Mouse (Mus musculus) stomach, embryonic 15.5 days (tissue): ENCODE data around the gene Map3k20. TPM values are rescaled to one million over a fixed set of nuclear protein-coding genes. Genes with fewer than 3 reads are reported as not detected.
A peak's percentile ranks its signal among the peaks of the same experiment; 100 is the strongest.

Experiments
- ATAC-seq: fragments of 200-750 bp; cut with Nextera tagmentation; 2 replicates; pipeline ENCODE4 v1.8.0; 2017; ENCODE audit warnings: low read depth, moderate number of reproducible peaks, moderate TSS enrichment; ENCODE audit not compliant: insufficient read depth, low FRiP score
- H3K27ac ChIP-seq: fragments of 300-500 bp; sonication (generic); 2 replicates; pipeline ENCODE4 v1.5.1; 2015; ENCODE audit warnings: mild to moderate bottlenecking, inconsistent platforms
- H3K27me3 ChIP-seq: fragments of 300-500 bp; sonication (generic); replicated peaks from 2 replicates; pipeline ENCODE4 v1.6.1; 2015; ENCODE audit warnings: inconsistent platforms
- H3K36me3 ChIP-seq: fragments of 300-500 bp; sonication (generic); 2 replicates; pipeline ENCODE4 v1.6.1; 2015; ENCODE audit warnings: inconsistent platforms
- H3K4me1 ChIP-seq: fragments of 300-500 bp; sonication (generic); 2 replicates; pipeline ENCODE4 v1.6.1; 2015; ENCODE audit warnings: inconsistent platforms
- H3K4me2 ChIP-seq: fragments of 300-500 bp; sonication (generic); 2 replicates; pipeline ENCODE4 v1.6.1; 2015; ENCODE audit warnings: mild to moderate bottlenecking, inconsistent platforms
- H3K4me3 ChIP-seq: fragments of 300-500 bp; sonication (generic); replicated peaks from 2 replicates; pipeline ENCODE4 v1.5.1; 2015; ENCODE audit warnings: inconsistent platforms
- H3K9ac ChIP-seq: fragments of 300-500 bp; sonication (generic); 2 replicates; pipeline ENCODE4 v1.6.1; 2015; ENCODE audit warnings: inconsistent platforms
- H3K9me3 ChIP-seq: fragments of 300-500 bp; sonication (generic); 2 replicates; pipeline ENCODE4 v1.6.1; 2016; ENCODE audit warnings: inconsistent platforms
- WGBS: fragments of 180-500 bp; shearing (Covaris S2); methylation state at CpG from one replicate; pipeline ENCODE4 v1.1.7; 2015; 5-methylcytosine and 5-hydroxymethylcytosine counted together
- polyA plus RNA-seq: library from polyadenylated mRNA; unstranded; fragments of >200 nt; fragmentation: Nextera tagmentation; extraction: Ambion mirVana; gene quantifications from 2 replicates; pipeline ENCODE4 v1.2.1, GENCODE M21; 2015

Map3k20 gene
- polyA plus RNA-seq, 1 experiment from 2014 or later: 20.0 TPM

DNA sequence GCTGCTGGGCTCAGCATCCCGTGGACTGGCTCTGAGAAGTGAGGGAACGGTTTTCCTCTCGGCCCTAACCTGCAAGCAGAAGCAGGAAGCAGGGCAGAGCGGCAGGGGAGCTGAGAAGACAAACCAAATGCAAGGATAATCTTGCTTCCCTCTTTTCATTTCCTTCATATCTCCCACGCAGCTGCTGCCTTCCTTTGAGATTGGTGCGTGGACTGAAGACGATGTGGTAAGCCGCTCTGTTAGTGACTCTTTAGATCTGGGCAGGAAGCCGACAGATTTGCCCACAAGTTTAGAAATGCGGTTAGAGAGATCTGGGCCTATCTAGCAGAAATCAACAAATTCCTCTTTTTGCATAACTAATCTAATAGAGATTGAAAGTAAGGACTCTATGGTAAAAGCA lies 124.5 kb downstream of the Map3k20 start:
- WGBS: 82% methylated on average over 10 of the region's 10 CpGs
- Histone ChIP-seq H3K4me1 (no peaks in the 10 kb centered on the region), H3K4me3 (no peak overlapping the region), H3K9ac (no peak overlapping the region), H3K27ac (no peak overlapping the region), H3K4me2 (no peak overlapping the region), H3K9me3 (no peaks in the 10 kb centered on the region), H3K36me3 (no peaks in the 10 kb centered on the region), H3K27me3 (no peaks in the 10 kb centered on the region)
- ATAC-seq: no peak

DNA sequence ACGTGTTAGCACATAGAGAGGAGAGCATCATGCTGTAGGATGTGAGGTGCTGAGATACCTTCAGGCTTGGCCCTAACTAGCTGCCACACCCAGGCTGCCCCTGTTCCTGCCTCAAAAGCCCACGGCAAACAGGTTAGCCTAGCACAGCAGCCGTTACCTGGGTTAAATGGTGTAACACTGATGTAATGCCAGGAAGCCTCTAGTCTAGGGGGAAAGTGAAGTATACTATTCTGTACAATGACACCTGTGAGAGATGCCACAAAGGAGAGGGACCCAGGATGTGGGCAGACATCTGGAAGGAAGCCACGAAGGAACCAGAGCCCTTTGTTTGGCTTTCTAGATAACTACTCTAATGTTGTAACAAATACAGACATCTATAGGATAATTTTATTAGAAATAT lies 126.8 kb downstream of the Map3k20 start:
- ATAC-seq: no peak
- Histone ChIP-seq H3K27ac (no peak overlapping the region), H3K36me3 (no peaks in the 10 kb centered on the region), H3K9ac (no peak overlapping the region), H3K27me3 (no peaks in the 10 kb centered on the region), H3K4me3 (no peak overlapping the region), H3K4me1 (no peaks in the 10 kb centered on the region), H3K4me2 (no peak overlapping the region), H3K9me3 (no peaks in the 10 kb centered on the region)
- 85% methylated on average over 4 of the region's 4 CpGs for WGBS

DNA sequence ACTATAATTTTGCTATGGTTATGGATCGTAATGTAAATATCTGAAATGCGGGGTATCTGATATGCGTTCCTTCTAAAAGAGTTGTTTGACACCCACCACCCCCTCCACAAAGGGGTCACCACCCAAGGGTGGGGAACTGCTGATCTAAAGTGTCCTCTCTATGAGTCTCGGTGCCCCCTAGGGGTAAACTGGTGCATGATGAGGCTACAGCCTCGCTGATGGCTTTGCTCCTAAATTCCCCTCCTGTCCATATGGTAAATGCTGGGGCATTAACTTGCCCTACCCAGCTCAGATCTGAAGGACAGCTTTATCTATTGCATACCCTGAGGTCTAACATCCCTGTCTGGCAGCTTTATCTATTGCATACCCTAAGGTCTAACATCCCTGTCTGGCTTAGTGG lies 130.0 kb downstream of the Map3k20 start:
- 0 out of 2 replicates have a peak, but pooled peaks cover 6% of the 10 kb centered on the region for H3K36me3 ChIP-seq
- H3K9ac ChIP-seq: no peak overlapping the region
- no peak for ATAC-seq
- no peak overlapping the region for H3K4me3 ChIP-seq
- H3K9me3 ChIP-seq: no peaks in the 10 kb centered on the region
- no peak overlapping the region for H3K27ac ChIP-seq
- no peaks in the 10 kb centered on the region for H3K27me3 ChIP-seq
- no peak overlapping the region for H3K4me2 ChIP-seq
- WGBS: 84% methylated on average over 5 of the region's 5 CpGs
- no peaks in the 10 kb centered on the region for H3K4me1 ChIP-seq

DNA sequence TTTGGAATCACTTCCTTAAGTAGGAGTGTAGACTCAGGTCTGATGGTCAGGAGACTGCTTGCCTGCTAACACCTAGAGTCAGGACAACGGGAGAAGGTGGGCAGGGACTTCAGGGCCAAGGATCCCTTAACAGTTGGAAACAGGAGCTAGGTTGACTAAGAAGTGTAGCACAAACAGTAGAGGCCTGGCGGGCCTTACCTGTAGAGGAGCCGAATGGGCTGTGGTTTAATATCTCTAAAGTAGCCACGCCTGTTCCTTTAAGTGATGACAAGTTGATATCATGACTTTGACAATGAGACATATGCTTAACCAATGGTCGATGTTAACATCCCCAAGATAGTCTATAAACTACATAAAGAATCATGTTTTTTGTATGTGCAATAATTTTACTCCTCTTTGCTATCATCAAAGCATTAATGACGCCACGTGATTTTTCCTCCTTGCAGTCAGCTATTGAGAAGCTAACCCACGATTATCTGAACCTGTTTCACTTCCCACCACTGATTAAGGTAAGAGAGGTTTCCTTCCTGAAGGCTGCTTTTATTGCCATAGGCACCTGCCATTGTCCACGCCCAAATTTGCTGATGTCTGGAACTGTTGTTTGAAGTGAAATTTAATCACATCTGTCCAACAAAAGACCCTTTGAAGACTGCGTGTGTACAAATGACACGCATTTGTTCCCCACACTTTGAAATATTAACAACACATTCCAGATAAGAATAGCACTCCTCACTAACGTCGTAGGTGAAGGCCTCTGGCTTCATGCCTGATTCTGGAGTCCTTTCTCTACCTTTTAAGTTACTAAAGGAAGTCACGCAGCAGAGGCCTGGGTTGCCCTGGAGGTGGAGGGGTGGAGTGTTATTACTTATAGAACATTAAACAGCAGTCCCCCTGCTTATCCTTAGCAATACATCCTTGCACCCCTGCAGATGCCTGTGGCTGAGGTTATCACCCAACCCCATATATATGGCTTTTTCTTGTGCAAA lies 131.0 kb downstream of the Map3k20 start:
- Histone ChIP-seq H3K4me3 (no peak overlapping the region), H3K27me3 (no peaks in the 10 kb centered on the region), H3K9ac (no peak overlapping the region), H3K4me1 (no peaks in the 10 kb centered on the region), H3K9me3 (no peaks in the 10 kb centered on the region), H3K4me2 (no peak overlapping the region), H3K27ac (peak overlapping the region; percentile 26; the same call in 1 of the 2 replicates), H3K36me3 (0 out of 2 replicates have a peak, but pooled peaks cover 6% of the 10 kb centered on the region)
- 55% methylated on average over 14 of the region's 14 CpGs for WGBS
- peak; percentile 76 for ATAC-seq

DNA sequence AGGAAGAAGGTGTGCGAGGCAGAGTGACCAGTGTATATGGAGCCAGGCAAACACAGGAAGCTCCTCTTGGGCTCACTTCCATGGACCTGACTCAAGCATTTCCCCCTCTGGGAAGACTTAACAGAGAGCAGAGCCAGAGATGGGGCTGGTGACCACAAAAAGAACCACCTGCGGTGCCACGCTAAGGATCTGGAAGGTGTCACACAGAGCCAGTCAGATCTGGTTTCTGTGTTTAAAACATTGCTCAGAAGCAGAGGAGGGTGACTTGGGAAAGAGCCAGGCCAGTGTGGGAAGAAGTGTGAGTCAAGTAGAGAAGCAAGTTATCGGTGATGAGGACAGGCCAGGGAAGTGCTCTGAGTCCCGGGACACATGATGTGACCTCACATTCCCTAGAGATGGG lies 135.1 kb downstream of the Map3k20 start:
- 80% methylated on average over 5 of the region's 5 CpGs for WGBS
- ATAC-seq: no peak

DNA sequence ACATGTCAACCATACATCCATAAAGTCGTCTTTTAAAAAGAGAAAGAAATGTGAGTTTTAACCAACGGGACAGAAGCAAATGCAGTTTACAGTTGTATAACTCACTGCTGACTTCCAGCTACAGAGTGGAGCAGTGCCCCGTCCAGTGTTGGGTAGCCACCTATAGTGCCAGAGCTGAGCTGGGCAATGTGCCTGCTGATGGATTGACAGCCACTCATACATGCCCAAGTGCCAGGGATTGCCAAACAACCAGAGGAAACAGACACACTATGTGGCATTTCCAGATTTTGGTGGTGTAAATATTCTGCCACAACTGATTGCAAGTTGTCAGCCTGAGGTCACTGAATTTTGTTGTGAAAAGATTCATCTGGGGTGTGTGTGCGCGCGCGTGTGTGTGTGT lies 139.2 kb downstream of the Map3k20 start:
- Histone ChIP-seq H3K4me3 (no peak overlapping the region), H3K27ac (no peak overlapping the region), H3K4me2 (no peak overlapping the region), H3K27me3 (no peaks in the 10 kb centered on the region), H3K9ac (no peak overlapping the region), H3K4me1 (no peaks in the 10 kb centered on the region), H3K36me3 (no peaks in the 10 kb centered on the region), H3K9me3 (no peaks in the 10 kb centered on the region)
- ATAC-seq: no peak
- 84% methylated on average over 7 of the region's 7 CpGs for WGBS

More for the DNA sequence above, 135.1 kb downstream of the Map3k20 start:
- H3K27ac ChIP-seq: no peak overlapping the region
- H3K36me3 ChIP-seq: 0 out of 2 replicates have a peak, but pooled peaks cover 6% of the 10 kb centered on the region
- H3K27me3 ChIP-seq: no peaks in the 10 kb centered on the region
- no peak overlapping the region for H3K4me3 ChIP-seq
- no peaks in the 10 kb centered on the region for H3K9me3 ChIP-seq
- no peaks in the 10 kb centered on the region for H3K4me1 ChIP-seq
- no peak overlapping the region for H3K4me2 ChIP-seq
- H3K9ac ChIP-seq: no peak overlapping the region

DNA sequence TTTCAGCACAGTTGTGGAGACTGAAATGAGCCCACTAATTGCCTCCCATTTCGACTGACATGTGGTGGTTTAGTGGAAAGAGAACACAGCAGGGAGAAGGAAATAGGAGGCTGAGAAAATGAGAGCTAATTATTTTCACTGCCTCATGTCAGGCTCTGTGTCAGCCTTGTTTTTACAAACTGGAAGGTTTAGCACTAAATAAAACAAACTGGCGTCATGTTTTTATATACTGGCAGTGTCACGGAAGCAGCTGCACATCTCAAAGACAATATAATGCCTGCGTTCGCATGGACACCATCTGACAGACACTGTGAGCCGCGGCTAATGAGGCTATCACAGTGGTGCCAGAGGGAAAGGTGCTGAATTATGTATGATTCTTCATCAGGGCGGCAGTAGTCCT lies 141.3 kb downstream of the Map3k20 start:
- H3K4me2 ChIP-seq: no peak overlapping the region
- H3K4me3 ChIP-seq: no peak overlapping the region
- H3K27me3 ChIP-seq: no peaks in the 10 kb centered on the region
- WGBS: 51% methylated on average over 8 of the region's 8 CpGs
- no peak overlapping the region for H3K27ac ChIP-seq
- H3K4me1 ChIP-seq: no peaks in the 10 kb centered on the region
- H3K9me3 ChIP-seq: no peaks in the 10 kb centered on the region
- ATAC-seq: no peak
- no peaks in the 10 kb centered on the region for H3K36me3 ChIP-seq
- H3K9ac ChIP-seq: no peak overlapping the region

DNA sequence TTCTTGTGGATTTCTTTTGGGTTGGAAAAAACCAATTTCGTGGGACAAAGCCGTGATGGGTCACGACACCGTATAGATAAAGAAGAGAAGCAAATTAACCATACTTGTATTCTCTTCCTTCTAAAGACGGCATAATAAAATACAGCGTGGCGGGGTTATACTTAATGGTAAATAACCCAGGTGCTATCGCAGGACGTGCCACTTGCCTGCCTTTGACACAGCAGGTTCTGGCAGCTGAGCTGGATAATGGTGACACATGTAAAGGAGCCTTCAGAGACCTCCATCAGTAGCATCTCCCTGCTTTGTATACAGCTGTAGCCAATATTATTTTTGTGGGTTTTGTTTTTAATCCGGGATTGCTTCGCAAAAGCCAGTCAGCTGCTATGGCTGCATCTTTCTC lies 141.9 kb downstream of the Map3k20 start:
- Histone ChIP-seq H3K27me3 (no peaks in the 10 kb centered on the region), H3K36me3 (no peaks in the 10 kb centered on the region), H3K4me2 (no peak overlapping the region), H3K4me3 (no peak overlapping the region), H3K9me3 (no peaks in the 10 kb centered on the region), H3K9ac (no peak overlapping the region), H3K27ac (no peak overlapping the region), H3K4me1 (no peaks in the 10 kb centered on the region)
- ATAC-seq: no peak
- 66% methylated on average over 11 of the region's 11 CpGs for WGBS

DNA sequence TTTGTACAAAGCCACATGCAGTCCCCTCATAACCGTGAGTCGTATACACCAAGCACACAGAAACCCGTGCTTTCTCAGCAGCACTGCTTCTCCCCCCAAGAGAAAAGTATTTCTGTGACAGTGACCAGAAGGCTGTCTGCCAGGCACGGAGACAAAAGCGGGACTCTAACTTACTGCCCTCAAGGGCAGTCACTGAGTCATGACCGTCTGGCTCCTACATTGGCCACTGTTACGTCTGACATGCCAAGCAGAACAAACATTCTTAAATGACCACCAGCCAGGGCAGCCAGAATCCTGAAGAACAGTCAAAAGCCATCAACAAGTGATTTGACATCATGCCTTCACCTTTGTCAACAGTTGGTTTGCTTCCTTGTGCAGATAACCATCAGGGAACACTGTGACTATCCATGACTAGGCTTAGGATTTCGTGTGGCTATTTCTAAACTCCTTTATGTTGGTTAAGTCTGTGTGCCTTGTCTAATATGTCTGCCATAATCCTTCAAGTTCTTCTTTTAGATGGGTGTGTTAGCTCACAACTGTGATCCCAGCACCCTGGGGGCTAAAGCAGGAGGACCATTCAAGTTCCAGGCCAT lies 153.6 kb downstream of the Map3k20 start:
- no peak for ATAC-seq
- H3K4me1 ChIP-seq: no peaks in the 10 kb centered on the region
- H3K36me3 ChIP-seq: peaks cover 21% of the 10 kb centered on the region; the same call in 1 of the 2 replicates
- no peak overlapping the region for H3K27ac ChIP-seq
- no peaks in the 10 kb centered on the region for H3K27me3 ChIP-seq
- H3K9me3 ChIP-seq: no peaks in the 10 kb centered on the region
- H3K4me3 ChIP-seq: no peak overlapping the region
- H3K9ac ChIP-seq: no peak overlapping the region
- no peak overlapping the region for H3K4me2 ChIP-seq
- WGBS: 83% methylated on average over 8 of the region's 8 CpGs

DNA sequence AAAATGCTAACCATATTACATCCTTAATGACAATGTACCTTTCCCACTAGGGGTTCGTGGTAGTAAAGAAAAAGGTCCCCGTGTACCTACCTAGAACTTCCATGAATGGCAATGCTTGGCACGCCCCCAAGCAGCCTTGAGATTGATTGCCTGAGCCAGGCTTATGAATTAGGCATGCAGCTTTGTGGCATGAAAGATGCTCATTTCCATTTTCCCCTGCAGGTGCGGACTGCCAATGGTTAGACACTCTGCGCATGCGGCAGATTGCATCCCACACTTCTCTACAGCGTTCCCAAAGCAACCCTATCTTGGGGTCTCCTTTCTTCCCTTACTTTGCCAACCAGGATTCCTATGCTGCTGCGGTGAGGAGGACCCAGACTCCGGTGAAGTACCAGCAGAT lies 155.6 kb downstream of the Map3k20 start:
- no peak overlapping the region for H3K9ac ChIP-seq
- H3K4me1 ChIP-seq: no peaks in the 10 kb centered on the region
- H3K27ac ChIP-seq: no peak overlapping the region
- H3K9me3 ChIP-seq: no peaks in the 10 kb centered on the region
- no peaks in the 10 kb centered on the region for H3K27me3 ChIP-seq
- no peak overlapping the region for H3K4me2 ChIP-seq
- WGBS: 92% methylated on average over 9 of the region's 9 CpGs
- peaks cover 14% of the 10 kb centered on the region; the same call in 1 of the 2 replicates for H3K36me3 ChIP-seq
- H3K4me3 ChIP-seq: no peak overlapping the region
- ATAC-seq: no peak

DNA sequence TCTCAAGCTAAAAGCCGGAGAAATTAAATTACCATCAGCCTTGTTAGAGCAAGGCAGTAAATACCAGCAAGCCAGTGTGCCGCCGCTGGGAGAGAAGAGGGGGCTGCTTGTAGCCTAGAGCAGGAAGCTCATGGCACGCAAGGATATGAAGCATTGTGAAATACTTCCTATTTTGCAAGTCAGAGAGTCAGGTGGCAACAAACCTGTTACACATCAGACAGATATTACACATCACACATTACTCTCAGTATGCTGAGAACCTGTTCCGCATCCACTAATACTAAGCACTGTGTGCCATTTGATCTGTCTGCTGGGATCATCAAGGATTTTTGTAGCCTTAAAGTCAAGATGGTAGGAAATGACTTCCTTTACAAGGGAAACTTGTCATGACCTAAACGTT lies 157.4 kb downstream of the Map3k20 start:
- WGBS: 87% methylated on average over 6 of the region's 6 CpGs
- 0 out of 2 replicates have a peak, but pooled peaks cover 8% of the 10 kb centered on the region for H3K36me3 ChIP-seq
- H3K4me3 ChIP-seq: no peak overlapping the region
- H3K27ac ChIP-seq: no peak overlapping the region
- no peak overlapping the region for H3K4me2 ChIP-seq
- ATAC-seq: no peak
- no peak overlapping the region for H3K9ac ChIP-seq
- no peaks in the 10 kb centered on the region for H3K9me3 ChIP-seq
- no peaks in the 10 kb centered on the region for H3K27me3 ChIP-seq
- H3K4me1 ChIP-seq: no peaks in the 10 kb centered on the region

DNA sequence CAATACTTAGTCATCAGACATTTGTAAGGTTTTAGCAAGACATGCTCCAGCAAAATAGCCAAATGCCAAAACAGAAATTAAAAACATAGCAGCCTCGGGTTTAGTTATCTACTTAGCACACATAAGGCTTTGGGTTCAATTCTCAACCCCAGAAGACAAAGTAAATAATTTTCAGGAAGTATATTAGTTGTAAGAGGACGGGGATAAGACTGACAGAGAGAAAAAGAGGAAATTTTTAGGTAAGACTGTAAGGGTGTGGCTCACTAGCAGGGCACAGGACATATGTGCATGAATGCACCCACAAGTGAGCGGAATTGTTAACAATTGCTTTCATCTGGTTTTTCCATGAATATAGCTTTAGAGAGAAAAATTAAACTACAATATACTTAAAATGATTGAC lies 158.5 kb downstream of the Map3k20 start:
- WGBS: 79% methylated on average over 3 of the region's 3 CpGs

More for the DNA sequence above, 158.5 kb downstream of the Map3k20 start:
- no peaks in the 10 kb centered on the region for H3K9me3 ChIP-seq
- no peaks in the 10 kb centered on the region for H3K4me1 ChIP-seq
- no peak for ATAC-seq
- H3K4me2 ChIP-seq: no peak overlapping the region
- no peak overlapping the region for H3K9ac ChIP-seq
- H3K4me3 ChIP-seq: no peak overlapping the region
- H3K27ac ChIP-seq: no peak overlapping the region
- H3K36me3 ChIP-seq: 0 out of 2 replicates have a peak, but pooled peaks cover 8% of the 10 kb centered on the region
- no peaks in the 10 kb centered on the region for H3K27me3 ChIP-seq
